Mouse (Mus musculus) CH12F3 (cell line): Measurements from ENCODE around the gene Ndufb4.
"Not testable (repeated sequence)": the region's sequence is repeated elsewhere in the genome, so short reads cannot be mapped to it uniquely, and the experiment has no call there.

Source experiments
- in situ Hi-C: fragments of 300-500 bp; cut with MboI; formaldehyde crosslinking; loops from 2 replicates; pipeline ENCODE4 v1.14.3; 2020; ENCODE audit warnings: low sequenced_read_pairs

Gene Ndufb4

DNA sequence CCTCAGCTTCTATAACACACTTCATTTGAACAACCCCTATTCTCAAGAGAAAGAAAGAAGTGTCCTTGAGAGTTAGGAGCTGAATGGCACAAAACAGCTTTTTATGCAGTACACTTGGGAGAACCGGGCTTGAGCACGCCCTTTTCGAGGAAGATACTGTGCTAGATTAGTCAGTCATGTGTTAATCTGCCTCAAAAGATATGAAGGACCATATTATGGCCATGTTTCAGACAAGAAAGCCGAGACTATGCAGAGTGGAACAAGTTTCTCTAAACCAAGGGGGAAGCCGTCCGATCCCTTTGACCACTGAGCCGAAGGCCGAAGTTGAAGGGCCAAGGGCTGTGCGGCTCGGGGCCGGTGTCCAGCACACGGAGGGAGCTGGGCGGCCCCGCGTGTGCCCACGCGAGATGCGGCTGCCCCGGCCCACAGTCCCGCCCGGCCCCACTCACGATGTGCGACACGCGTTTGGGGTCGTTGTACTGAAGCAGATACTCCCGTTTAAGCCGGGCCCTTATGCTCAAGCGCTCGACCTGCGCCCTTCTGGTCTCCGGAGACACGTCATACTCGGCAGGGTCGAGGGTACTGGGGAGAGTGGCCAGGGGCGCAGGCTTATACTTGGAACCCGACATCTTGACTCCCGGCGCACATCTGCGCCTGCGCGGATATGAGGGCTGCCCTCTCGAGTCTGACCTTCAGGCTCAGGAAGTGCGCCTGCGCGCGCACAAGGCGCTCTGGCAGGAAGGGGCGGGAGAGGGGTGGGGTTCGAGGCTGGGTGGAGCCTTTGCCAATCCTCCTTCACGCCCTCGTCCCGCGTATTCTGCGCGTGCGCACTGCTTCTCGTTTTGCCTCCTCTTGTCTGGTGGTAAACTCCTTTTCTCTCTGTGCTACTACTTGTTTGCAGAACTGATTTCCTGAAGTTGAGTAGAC is at the start of gene Ndufb4:
Ndufb4 (minus strand) TSS at position 723 of the 927 bp plus-strand sequence.
- in situ Hi-C loops, result no loop called here

DNA sequence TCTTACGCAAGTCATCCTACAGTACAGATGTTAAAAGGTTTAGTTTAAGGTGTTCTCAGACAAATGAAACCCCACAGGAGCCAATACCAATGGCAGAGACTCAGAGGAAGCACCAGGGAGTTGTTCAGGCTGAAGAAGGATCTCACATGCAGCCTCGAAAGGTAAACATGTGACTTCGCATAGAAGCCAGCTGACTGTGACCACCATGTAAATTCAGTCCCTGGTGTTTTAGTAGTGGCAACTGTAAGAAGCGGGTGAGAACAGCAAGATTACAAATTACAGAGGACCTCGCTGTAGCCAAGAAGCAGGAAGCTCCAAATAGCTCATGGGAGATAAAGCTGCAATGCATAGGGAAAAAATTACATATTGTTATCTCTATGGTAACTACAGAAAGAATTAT is 49.6 kb upstream of the Ndufb4 start:
- in situ Hi-C loops, result no loop called here

DNA sequence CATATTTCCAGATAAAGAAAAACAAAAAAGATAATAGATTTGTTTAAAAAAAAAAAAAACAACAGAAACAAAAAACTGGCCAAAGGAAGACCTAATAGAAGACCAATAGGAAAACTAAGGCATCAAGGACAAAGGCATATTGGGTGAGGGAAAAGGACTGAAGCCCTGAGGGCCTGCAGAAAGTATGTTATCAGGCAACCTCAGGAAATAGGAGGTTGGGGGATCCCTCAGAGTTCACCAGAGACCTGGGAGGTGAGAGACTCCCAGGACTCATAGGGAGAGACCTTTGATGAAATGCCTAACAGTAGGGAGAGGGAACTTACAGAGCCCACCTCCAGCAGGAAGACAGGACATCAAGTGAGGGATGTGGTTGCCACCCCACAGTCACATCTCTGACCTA is 45.8 kb upstream of the Ndufb4 start:
- in situ Hi-C loops, result not testable (repeated sequence)

DNA sequence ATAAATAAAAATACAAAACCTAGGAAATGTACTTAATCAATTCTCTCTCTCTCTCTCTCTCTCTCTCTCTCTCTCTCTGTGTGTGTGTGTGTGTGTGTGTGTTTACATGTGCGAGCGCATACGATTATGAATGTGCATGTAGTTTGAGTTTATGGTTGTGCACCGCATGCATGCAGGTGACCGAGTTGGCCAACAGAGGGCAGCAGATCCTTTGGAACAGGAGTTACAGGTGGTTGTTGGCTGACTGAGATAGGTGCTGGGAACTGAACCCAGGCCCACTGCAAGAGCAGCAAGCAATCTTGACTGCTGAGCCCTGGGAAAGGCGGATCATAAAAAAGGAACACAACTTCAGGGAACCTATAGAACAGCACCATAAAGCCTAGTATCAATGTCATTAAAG is 44.5 kb upstream of the Ndufb4 start:
- in situ Hi-C loops, result loop anchor here (25.0 kb wide), 2 partner anchors 264 to 489 kb away; no protein-coding TSS in a partner anchor

DNA sequence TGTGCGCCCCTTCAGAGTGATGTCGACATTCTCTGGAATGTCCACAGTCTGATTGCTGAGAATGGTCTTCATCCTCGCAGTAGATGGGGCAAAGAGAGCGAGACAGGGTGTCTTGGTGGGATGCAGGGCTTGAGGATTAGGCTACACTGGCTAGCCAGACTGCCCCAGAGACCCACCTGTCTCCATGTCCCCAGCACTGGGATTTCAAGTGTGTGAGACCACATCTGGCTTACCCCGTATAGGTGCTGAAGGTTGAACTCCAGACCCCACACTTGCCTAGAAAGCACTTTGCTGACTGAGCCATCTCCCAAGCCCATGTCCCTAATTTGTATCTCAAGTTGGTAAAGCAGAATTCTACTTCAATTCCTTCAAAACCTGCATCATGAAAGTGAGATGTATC is 43.0 kb upstream of the Ndufb4 start:
- in situ Hi-C loops, result loop anchor here (25.0 kb wide), 2 partner anchors 265 to 490 kb away; no protein-coding TSS in a partner anchor

DNA sequence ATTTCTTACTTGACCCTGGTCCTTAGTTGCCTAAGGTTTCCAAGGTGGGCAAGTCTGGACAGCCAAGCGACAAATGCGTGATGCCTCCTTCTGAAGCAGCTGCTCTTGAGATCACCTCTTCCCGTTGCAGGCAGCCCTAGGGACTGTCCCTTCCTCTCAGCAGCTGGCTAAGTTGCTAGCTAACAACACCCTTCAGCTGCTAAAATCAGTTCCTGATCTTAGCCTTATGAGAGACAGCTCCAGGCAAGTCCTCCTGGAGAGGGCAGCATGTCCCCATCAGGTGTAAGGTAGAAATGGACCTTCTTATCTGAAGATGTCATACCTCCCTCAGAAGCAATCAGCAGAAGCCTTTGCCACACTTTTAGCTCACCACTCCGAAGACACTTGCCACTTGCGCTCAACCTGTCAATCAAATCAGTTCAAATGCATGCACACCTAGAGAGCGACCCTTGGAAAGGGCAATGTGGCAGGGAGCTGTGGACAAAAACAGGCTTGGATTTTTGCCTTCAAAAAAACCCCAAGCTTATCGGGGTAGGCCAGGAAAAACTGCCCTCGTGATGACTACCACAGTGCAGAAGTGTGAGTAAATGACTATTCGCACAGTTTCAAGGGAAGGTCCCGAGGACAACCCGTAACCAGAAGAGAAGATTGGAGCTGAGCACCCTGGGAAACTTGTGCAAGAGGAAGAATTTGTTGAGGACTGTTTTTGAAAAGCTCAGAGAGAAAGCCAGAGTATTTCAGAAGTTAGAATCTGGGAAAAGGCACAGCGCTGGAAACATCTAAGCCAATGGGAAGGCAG is 36.9 kb upstream of the Ndufb4 start:
- in situ Hi-C loops, result loop anchor here (25.0 kb wide), 2 partner anchors 271 to 496 kb away; no protein-coding TSS in a partner anchor

DNA sequence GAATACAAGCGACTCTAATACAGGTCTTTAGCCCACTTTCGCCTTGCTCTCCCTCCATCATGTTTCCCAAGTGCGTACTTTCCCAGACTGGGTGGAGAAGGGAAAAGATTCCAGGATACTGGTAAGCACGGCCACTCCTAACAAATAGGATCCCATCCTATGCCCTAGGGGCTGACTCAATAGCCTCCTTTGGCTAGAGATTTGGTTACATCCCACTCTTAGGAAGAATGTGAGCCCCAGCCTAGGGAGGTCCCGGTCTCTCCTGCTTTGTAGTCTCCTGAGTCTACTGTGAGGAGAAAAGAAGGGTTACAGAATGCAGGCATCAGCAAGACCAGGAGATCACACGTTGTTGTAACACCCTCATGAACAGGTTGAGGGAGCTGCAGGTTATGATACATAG is 36.2 kb upstream of the Ndufb4 start:
- in situ Hi-C loops, result loop anchor here (25.0 kb wide), 2 partner anchors 272 to 497 kb away; no protein-coding TSS in a partner anchor

DNA sequence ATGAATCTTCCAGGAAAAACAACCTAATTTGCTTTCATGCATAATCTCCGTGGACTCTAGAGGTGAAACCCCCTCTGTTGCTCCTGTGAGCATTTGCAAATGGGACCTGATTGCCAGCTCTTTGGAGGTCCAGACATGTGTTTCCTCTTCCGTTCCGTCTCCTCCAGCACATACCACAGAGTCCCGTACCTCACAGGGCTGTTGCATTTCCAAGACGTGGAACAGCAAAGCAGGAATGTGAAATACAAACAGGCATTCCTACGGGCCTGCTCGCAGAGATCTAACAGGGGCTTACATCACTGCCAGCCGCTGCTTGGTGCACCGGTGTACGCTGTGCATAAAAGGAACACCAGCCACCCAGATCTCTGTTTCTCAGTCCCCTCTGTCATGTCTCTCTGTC is 35.7 kb upstream of the Ndufb4 start:
- in situ Hi-C loops, result loop anchor here (10.0 to 25.0 kb wide), 3 partner anchors 125 to 497 kb away; no protein-coding TSS in a partner anchor

DNA sequence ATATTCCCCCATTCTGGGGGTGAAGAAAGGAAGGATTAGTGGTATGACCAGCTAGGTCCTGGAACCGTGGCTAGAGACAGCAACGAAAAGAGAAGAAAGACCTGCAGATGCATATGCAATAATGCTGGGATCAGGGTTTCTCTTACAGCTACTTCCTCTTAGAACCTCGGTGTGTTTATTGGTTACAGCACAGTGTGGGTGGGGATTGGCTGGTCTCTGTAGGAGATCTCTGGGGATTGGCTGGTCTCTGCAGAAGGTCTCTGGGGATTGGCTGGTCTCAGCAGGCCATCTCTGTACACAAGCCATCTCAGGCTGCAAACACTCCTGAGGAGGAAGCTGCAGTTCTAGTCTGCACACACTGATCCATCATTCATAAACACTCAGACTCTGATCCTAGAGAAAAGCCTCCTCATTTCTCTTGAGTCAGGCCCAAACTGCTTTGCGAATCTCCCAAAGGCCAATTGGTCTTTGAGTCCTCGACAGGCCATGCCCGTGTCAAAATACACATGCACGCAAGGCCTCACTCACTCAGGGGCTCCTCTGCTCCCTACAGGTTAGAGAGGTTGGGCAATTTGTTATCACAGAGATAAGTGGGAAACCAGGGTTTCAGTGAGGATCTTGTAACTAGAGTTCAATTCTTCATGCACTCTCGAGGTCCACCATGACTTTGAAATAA is 35.1 kb upstream of the Ndufb4 start:
- in situ Hi-C loops, result loop anchor here (10.0 to 25.0 kb wide), 3 partner anchors 125 to 498 kb away; no protein-coding TSS in a partner anchor

DNA sequence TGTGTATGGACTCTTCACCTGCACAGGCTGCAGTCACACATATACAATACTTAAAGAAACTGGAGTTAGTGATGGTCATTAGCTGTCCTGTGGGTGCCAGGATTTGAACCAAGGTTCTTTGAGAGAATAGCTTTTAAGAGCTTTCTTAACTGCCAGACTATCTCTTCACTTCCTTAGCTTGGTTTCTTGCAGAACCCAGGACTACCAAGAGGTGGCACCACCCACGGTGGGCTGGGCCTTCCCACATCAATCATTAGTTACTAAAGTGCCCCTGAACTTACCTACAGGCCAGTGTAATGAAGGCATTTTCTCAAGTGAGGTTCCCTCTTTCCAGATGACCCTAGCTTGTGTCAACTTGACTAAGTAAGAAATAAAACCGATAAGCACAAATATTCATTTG is 33.9 kb upstream of the Ndufb4 start:
- in situ Hi-C loops, result loop anchor here (10.0 to 25.0 kb wide), 3 partner anchors 127 to 499 kb away; no protein-coding TSS in a partner anchor

DNA sequence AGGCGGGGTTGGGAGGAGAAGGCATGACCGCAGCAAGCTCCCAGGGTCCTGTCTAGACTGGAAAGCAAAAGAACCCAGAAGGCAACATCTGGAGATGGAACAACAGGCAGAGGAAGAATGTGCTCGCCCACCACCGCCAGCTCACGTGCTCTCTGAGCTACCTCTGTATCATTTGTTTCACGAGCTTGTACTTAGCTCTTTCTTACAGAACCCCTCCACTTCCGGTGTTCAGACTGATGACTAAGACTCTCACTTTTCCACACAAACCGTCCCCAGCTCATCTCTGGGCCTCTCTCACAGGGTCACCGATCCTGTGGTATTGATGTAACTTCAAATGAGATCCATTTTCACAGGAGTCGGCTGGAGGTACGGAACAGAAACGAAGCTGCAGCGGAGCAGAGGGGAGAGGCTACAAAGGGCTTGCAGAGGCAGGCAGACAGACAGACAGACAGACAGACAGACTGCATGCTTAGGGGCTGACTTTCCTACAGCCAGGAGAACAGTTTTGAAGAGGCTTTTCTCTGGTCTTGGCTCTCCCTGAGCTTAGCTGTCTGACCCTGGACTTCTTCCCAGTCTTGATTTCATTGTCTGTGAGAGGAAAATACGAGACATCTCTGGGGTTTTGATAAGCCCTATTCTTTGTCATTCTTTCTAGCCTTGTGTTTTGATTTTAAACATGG is 33.2 kb upstream of the Ndufb4 start:
- in situ Hi-C loops, result loop anchor here (10.0 to 25.0 kb wide), 3 partner anchors 127 to 500 kb away; no protein-coding TSS in a partner anchor

DNA sequence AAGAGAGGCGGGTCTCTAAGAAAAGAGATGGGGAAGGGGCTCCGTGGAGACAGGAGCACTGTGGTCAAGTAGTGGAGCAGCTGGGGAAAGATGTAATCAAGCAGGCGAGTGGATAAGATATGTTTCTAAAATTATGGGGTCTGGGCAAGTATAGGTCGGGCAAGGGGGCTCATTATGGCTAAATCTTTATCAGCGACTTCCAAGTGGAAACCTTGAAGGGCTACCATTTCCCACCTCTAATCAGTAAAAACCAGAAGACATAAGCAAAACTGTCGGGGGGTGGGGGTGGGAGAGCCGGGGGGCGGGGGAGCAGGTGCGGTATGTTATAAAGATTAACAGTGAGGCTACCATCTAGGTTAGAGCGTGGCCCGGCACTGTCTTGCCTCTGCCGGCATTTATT is 32.6 kb upstream of the Ndufb4 start:
- in situ Hi-C loops, result loop anchor here (10.0 to 25.0 kb wide), 3 partner anchors 128 to 500 kb away; no protein-coding TSS in a partner anchor

DNA sequence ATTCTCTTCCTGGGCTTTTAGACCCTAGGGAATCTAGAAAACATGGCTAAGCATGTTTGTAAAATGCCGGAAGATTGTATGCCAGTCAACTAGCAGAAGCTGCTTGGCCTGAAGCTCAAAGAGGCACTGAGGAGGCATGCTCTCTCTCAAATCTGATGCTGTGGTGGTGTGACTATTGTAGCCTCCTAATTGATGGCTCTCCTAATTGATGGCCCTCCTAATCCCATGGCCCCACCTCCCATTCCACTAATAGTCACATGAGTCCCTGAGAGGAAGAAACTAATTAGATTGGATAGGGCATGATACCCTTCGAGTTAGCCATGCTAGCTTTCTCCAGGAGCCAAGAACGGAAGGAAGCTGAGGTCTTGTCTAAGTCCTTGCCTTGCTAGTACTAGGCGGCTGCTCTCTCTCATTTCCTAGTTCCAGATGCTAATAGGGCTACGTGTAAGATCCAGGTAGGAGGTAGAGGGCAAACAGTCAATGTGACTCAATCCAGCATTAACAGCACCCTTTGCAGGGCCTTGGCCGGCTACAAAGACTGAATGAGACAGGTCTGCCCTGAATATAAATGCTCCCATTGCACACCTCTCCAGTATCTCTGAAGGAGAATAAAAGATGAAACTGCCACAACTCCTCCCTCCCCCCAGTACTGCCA is 31.8 kb upstream of the Ndufb4 start:
- in situ Hi-C loops, result loop anchor here (10.0 to 25.0 kb wide), 3 partner anchors 129 to 501 kb away; no protein-coding TSS in a partner anchor

DNA sequence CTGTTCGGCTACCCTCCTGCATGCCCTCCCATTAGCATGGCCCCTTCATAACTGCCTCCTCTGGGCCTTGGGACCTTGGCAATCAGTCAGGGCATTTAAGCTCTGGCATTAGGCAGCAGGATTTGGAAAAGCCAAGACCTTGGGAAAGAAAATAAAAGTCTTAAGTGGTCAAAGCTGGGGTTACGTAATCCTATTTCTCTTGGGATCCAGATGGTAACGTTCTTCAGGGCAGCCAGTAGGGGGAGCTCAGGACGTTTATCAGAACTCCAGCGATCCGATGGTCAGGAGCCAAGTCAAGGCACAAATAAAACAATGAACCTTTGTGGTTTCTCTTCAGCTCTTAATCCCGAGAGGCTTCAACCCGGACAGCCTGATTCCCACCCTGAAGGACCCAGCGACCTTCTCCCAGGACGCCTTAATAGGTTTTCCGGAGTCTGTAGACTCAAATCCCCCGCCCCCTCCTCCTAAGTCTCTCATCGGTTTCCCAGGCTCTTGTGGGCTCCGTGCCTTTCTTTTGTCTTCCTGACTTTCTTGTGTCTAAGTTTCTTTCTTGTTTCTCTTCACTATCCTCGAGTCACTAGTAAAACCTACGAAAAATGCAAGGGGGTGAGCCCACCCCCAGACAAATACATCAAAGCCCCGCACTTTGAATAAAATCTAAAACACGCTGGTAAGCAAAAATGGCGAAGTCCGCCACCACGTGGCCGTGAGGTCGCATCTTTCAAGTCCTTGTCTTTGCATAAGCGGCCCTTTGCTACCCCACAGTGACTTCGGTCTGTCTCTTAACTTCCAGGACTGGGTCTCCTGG is 30.6 kb upstream of the Ndufb4 start:
- in situ Hi-C loops, result loop anchor here (10.0 to 25.0 kb wide), 3 partner anchors 130 to 502 kb away; no protein-coding TSS in a partner anchor

DNA sequence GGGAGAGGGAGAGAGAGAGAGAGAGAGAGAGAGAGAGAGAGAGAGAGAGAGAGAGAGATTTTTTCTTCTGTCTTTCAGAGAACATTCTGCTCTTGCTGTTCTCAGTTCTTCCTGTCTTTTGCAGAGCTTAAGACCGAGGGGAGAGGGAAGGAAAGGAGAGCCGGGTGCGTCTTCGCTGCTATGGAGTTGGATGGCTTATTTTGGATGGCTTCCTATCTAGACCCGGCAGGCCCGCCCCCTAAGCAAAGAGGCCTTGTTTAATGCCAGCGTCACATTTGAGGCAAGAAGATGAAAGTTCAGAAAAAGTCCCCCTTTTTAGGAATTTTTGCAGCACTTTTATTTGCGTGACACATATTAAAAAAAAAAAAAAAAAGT is 30.0 kb upstream of the Ndufb4 start:
- in situ Hi-C loops, result loop anchor here (10.0 to 25.0 kb wide), 3 partner anchors 131 to 503 kb away; no protein-coding TSS in a partner anchor

DNA sequence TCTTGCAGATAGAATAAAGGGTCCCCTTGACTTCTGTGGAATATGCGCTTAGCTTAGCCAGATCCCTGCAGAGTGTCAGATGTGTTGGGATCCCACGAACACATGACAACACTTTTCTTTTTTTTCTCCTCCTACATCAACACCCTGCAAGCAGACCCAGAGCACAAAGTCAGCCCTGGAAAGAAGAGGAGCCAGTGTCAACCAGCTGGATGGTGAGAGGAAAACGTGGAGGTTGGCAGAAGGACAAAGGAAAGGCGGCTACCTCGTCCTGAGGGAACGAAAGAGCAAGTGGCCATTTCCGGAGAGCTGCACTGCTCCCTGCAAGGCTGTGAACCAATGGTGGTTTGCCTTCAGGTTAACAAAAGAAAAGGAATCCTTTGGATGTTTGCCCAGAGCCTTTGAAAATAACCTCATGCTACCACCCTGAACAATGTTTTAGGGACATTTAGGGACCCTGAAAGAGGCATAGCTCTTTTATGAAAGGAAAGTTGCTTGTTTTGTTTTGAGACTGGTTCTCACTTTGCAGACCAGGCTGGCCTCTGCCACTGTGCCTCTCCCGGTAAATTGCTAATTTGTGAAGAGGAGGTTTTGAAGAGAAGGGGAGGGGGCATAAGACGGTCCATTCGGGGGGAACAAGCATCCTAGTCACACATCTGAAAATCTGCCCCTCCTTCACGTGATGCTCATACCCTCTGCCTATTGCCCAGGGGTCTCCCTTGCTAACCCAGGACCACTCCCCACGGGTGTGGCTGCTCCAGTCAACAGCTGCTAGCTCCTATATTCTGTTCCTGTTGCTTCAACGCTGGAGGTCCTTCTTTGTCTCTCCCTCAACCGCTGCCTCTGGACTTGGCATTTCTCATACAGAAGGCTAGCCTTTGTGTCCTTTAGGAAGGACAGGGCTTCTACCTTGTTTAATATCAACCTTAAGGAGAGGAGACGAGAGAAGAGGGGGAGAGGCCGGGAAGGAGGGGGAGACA is 29.2 kb upstream of the Ndufb4 start:
- in situ Hi-C loops, result loop anchor here (10.0 to 25.0 kb wide), 3 partner anchors 131 to 504 kb away; no protein-coding TSS in a partner anchor
